Mouse (Mus musculus) layer of hippocampus, postnatal 36 days (tissue): ENCODE measurements around the gene Ttl. TPM values are rescaled to one million over a fixed set of nuclear protein-coding genes. Genes with fewer than 3 reads are reported as not detected.

ENCODE experiments used
- DNase-seq, 2 experiments: peaks; one replicate each; pipeline ENCODE4 v3.0.0; 2022
- total RNA-seq, 2 experiments: library from RNA; stranded (reverse); gene quantifications; 2 replicates each; pipeline ENCODE4 v1.2.3; 2021

The Ttl gene
- total RNA-seq, 2 experiments from 2014 or later: 32.2 to 33.4 TPM

DNA sequence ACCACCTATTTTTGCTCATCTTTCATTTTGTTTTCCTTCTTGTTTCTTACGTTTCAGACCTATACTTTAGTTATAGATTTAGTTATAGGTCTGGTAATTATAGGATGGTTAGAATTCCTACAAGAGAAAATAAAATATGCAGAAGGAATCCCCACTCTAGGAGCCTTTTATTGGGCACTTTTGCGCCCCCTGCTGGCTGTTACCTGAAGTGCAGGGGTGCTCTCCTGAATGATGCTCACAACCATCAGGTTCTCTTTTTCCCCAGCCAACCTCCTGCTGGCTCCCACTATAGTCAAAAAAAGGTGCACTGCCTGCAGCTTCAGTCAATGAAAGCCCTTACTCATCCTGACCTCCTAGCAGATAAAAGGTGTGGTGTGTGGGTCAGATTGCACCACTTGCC, 19.2 kb downstream of the Ttl start:
- DNase-seq: no peak

GRCm38 (mm10) chr2:129087520-129087919, 21.8 kb downstream of the Ttl start:
- no peak for DNase-seq

- DNase-seq: no peak
Observed at GRCm38 (mm10) chr2:129090370-129090769, 24.6 kb downstream of the Ttl start.

DNA sequence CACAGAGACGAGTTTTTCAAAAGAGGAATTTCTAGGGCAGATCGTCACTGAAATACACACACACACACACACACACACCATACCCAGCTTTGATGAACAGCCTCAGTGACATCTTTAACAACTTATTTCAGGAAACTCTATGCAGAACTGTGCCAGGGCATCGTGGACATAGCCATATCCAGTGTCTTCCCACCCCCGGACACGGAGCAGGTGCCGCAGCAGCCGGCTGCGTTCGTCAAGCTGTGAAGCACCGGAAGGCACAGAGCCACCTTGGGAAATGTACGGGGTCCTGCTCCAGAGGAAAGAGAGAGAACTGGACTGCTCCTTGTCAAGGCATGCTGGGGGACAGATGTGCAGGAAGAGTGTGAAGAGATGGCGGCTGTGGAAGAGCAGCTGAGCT, 27.1 kb downstream of the Ttl start:
- DNase-seq: no peak

DNA sequence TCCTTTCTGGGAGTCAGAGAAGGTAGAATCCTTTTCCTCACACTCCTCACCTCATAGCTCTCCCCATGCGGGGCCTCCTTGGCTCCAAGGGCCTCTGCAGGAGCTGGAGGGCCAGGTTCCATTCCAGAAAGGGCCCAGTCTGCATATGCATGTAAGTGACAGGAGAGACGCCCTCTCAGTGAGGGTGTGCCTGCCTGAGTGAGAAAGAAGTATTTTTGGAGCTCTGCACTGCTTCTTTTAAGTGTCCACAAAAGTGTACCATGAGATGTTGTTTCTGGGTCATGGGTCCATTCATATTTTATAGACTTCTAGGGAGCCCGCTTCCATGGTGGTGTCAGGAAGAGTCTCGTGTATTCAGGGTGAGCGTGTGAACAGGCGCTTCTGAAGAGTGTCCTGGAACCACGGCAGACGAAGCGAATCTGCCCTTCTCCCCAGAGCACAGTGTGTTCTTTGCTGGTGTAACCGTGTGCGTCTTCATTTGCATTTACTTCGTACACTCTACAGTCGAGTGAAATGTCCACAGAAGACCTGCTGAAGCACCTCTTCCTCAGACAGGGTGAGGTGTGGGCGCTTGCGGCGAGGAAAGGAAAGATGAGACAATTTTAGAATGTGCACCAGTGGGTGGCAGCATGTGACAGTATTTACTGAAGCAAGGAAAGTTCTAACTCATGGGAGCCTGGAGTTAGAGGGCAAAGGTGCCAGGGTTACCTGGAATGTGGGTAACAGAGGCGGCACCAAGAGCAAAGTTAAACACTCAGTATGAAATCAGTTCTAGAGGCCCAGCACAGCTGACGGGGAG, 28.4 kb downstream of the Ttl start:
- no peak for DNase-seq

GRCm38 (mm10) chr2:129100784-129101310, 35.1 kb downstream of the Ttl start, which contains the start of gene Polr1b:
Gene Polr1b (plus strand): TSS chr2:129100995.
- DNase-seq: peak; percentile 91 to 92

- no peak for DNase-seq
Observed at GRCm38 (mm10) chr2:129112924-129113323, 47.2 kb downstream of the Ttl start.

- no peak for DNase-seq
Observed at GRCm38 (mm10) chr2:129115706-129116367, 50.1 kb downstream of the Ttl start.

GRCm38 (mm10) chr2:129116368-129116739, 50.6 kb downstream of the Ttl start:
- no peak for DNase-seq

DNA sequence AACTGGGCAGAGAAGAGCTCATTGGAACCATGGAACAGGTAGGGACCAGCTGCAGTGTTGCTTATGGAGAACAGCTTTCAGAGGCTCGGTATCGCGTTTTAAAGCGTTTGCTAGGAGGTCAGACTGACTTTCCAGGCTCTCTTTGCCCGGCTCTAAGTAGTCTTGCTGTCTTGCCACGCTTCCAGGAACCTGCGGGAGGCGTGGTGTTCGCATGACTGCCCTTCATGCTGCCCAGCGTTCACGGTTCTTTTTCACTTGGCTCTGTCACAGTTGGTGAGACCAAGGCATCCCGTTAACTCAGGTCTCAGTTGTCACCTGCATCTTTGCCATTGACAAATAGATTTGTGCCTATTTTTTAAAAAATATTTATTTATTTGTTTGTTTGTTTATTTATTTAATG, 52.3 kb downstream of the Ttl start:
- DNase-seq: no peak

- no peak for DNase-seq
Observed at GRCm38 (mm10) chr2:129121986-129122385, 56.2 kb downstream of the Ttl start.

DNA sequence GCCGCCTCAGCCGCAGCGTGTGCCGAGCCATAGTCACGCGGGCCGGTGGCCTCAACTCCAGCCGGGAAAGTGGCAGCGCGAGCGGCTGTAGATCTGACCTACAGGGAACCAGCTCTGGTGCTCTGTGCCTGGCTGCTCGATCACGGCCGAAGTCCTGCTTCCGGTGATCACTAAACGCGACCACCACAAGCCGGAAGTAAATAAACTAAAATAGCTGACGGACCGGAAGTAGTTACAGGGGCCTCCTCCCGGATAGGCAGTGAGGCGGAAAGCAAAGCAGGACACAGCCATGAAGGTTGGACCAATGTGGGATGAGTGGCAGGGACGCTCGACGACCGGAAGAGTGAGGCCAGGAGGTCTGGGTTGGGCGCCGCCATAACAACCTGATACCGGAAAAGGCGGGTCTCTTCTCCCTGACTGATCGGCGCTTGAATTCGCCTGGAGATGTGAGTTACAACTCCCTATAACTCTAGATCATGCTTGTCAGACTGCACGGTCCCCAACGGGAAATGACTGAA, 63.7 kb downstream of the Ttl start, which contains the start of gene Chchd5:
Gene Chchd5 (plus strand): TSS at position 289 of the 518 bp plus-strand sequence.
- DNase-seq: peak; percentile 91 to 95

- no peak for DNase-seq
Observed at GRCm38 (mm10) chr2:129129987-129130545, 64.3 kb downstream of the Ttl start.

DNA sequence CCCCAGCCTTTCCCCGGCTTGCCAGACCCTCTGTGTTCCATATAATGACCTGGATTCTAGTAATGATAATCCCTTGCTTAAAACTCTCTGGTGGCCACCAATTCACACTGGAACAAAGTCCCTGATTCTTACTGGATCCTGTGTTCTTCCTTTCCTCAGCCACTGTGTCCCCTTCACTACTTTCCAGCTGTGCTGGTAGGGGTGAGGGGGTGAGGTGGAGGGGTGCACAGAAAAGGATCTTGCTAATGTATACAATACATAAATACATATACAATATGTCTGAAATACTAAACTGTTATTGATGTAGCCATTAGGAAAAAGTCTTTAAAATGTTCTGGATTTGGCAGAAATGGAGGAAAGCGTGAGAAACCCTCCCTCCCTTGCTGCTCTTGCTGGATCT, 65.0 kb downstream of the Ttl start:
- DNase-seq: no peak

- no peak for DNase-seq
Observed at GRCm38 (mm10) chr2:129132231-129132630, 66.5 kb downstream of the Ttl start.

GRCm38 (mm10) chr2:129133006-129133805, 67.5 kb downstream of the Ttl start:
- peak; percentile 37 to 39 for DNase-seq

DNA sequence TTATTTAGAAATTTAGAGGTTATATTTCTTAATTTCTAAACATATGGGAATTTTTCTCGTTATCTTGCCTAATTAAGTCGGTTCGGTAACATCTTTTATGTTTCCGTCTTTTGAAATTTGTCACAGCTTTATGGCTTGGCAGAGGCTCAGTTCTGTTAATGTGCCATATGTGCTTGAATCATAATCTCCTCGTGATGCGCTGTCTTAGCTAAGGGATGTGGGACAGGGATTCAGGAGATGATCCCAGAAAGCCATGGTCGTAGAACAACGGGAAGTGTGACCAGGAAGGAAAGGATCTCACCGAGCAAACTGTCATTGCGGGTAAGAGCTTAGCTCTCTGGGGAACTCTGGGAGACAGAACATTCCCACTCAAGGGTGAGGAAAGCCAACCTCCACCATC, 74.2 kb downstream of the Ttl start:
- DNase-seq: peak in 1 of 2 experiments; percentile 39

Other genes with a start within 250 kb of the Ttl start
- 10 to 100 TPM; 34.7 to 36.1 TPM for gene Tmem87b, start 247.8 kb upstream of the Ttl start, total RNA-seq
- under 1 TPM; 0.72 to 0.91 TPM for gene Fbln7, start 203.0 kb upstream of the Ttl start, total RNA-seq
- gene Zc3h8, start 121.9 kb upstream of the Ttl start, total RNA-seq: 1 to 10 TPM; 5.8 to 6.0 TPM
- 10 to 100 TPM; 15.6 to 17.2 TPM for gene Zc3h6, start 98.5 kb upstream of the Ttl start, total RNA-seq
- gene Gm10762, start 98.2 kb upstream of the Ttl start, total RNA-seq: 1 to 10 TPM; 3.2 to 4.9 TPM
- under 1 TPM in 1 of 2 experiments, not detected in 1; 0.07 TPM for gene Vinac1, start 17.8 kb upstream of the Ttl start, total RNA-seq
- gene Polr1b, start 35.1 kb downstream of the Ttl start, total RNA-seq: 10 to 100 TPM; 16.0 to 18.3 TPM
- 10 to 100 TPM; 10.8 to 12.4 TPM for gene Chchd5, start 63.8 kb downstream of the Ttl start, total RNA-seq
- gene Slc20a1, start 132.8 kb downstream of the Ttl start, total RNA-seq: 100 to 1,000 TPM; 115 to 119 TPM
- gene Ckap2l, start 231.3 kb downstream of the Ttl start, total RNA-seq: under 1 TPM; 0.43 to 0.52 TPM
- gene Il1a, start 244.0 kb downstream of the Ttl start, total RNA-seq: under 1 TPM; 0.40 to 0.63 TPM